Mouse (Mus musculus): ENCODE measurements around the gene Tpcn2.

GRCm38 (mm10) chr7:145242851-145243712 is 40.7 kb downstream of the Tpcn2 start:
- TF ChIP-seq POLR2A (IDR thresholded peaks at IDR 0.05; ENCODE audit: insufficient read depth, low read depth, low read length), result no peak
- no peak; the same call in 1 of the 2 replicates for TF ChIP-seq CTCF (IDR thresholded peaks at IDR 0.05)

Measured in heart, adult 2 months (tissue).